Mouse (Mus musculus): ENCODE data around the gene Ptov1. TPM values are rescaled to one million over a fixed set of nuclear protein-coding genes. Genes with fewer than 3 reads are reported as not detected.

The Ptov1 gene
- polyA plus RNA-seq, 2 experiments = 35.0 to 47.3 TPM

DNA sequence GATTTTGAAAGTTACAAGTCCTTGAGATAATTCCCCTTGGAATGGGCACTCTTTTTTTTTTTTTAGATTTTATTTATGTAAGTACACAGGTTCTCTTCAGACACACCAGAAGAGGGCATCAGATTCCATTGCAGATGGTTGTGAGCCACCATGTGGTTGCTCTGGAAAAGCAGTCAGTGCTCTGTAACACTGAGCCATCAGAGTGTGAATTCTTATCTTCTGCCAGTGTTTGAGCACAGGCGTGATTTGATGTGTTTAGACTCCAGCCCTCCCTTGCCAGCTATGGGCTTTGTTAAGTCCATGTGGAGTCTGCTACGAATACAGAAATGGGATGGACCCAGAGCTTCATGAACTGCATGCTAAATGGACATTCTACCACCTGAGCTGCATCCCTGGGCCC, 51.4 kb downstream of the Ptov1 start:
- Histone ChIP-seq H3K4me3 (ENCODE audit: insufficient read depth in 1 of 2, low read depth in 2 of 2, low read length in 2 of 2) (peak overlapping the region; percentile 82 to 94), H3K4me1 (replicated peaks; ENCODE audit: control insufficient read depth in 2 of 2, insufficient read depth in 2 of 2, low read length in 1 of 2) (peaks cover 36 to 58% of the 10 kb centered on the region in 2 experiments), H3K27me3 (ENCODE audit: control insufficient read depth, insufficient read depth, low read length) (no peaks in the 10 kb centered on the region), H3K9ac (replicated peaks) (no peak overlapping the region; the same call in 1 of the 2 replicates), H3K4me2 (ENCODE audit: low read depth) (peak overlapping the region; percentile 84), H3K36me3 (replicated peaks; ENCODE audit: control insufficient read depth, insufficient read depth, low read depth) (peaks cover 8% of the 10 kb centered on the region; the same call in 1 of the 2 replicates), H3K27ac (no peak overlapping the region; the same call in 1 of the 2 replicates), H3K9me3 (ENCODE audit: control insufficient read depth, low read length) (no peaks in the 10 kb centered on the region)
- no peak for TF ChIP-seq EP300 (IDR thresholded peaks at IDR 0.05; ENCODE audit: low read depth)
- TF ChIP-seq CTCF (IDR thresholded peaks at IDR 0.05; ENCODE audit: low read depth) = peak; percentile 50
- no peak for DNase-seq (ENCODE audit: low read depth in 3 of 3, low spot score in 3 of 3)
- 35% methylated on average over 2 of the region's 2 CpGs for WGBS (ENCODE audit: insufficient replicate concordance)
- ATAC-seq (ENCODE audit: insufficient read depth) = no peak

GRCm38 (mm10) chr7:44817441-44817840, 52.1 kb downstream of the Ptov1 start:
- DNase-seq (ENCODE audit: low read depth in 3 of 3, low spot score in 3 of 3) (no peak), ATAC-seq (ENCODE audit: insufficient read depth) (no peak)
- no peaks in the 10 kb centered on the region for H3K9me3 ChIP-seq (ENCODE audit: control insufficient read depth, low read length)
- H3K36me3 ChIP-seq (replicated peaks; ENCODE audit: control insufficient read depth, insufficient read depth, low read depth) = peaks cover 8% of the 10 kb centered on the region; the same call in 1 of the 2 replicates
- H3K9ac ChIP-seq (replicated peaks) = peak overlapping the region; percentile 96
- H3K4me1 ChIP-seq (replicated peaks; ENCODE audit: control insufficient read depth in 2 of 2, insufficient read depth in 2 of 2, low read length in 1 of 2) = peaks cover 36 to 52% of the 10 kb centered on the region in 2 experiments
- no peaks in the 10 kb centered on the region for H3K27me3 ChIP-seq (ENCODE audit: control insufficient read depth, insufficient read depth, low read length)
- H3K4me2 ChIP-seq (ENCODE audit: low read depth) = peak overlapping the region; percentile 84
- TF ChIP-seq EP300 (IDR thresholded peaks at IDR 0.05; ENCODE audit: low read depth) (no peak), CTCF (IDR thresholded peaks at IDR 0.05; ENCODE audit: low read depth) (no peak)
- 24% methylated on average over 3 of the region's 3 CpGs for WGBS (ENCODE audit: insufficient replicate concordance)
- H3K4me3 ChIP-seq (ENCODE audit: insufficient read depth in 1 of 2, low read depth in 2 of 2, low read length in 2 of 2) = peak overlapping the region; percentile 82 to 94
- peak overlapping the region; percentile 94 for H3K27ac ChIP-seq

- Histone ChIP-seq H3K9me3 (ENCODE audit: control insufficient read depth, low read length) (no peaks in the 10 kb centered on the region), H3K36me3 (replicated peaks; ENCODE audit: control insufficient read depth, insufficient read depth, low read depth) (peaks cover 8% of the 10 kb centered on the region; the same call in 1 of the 2 replicates), H3K4me1 (replicated peaks; ENCODE audit: control insufficient read depth in 2 of 2, insufficient read depth in 2 of 2, low read length in 1 of 2) (peaks cover 36 to 49% of the 10 kb centered on the region in 2 experiments), H3K9ac (replicated peaks) (peak within 1 kb of the TSS; percentile 96), H3K27me3 (ENCODE audit: control insufficient read depth, insufficient read depth, low read length) (no peaks in the 10 kb centered on the region), H3K27ac (peak within 1 kb of the TSS; percentile 94), H3K4me3 (ENCODE audit: insufficient read depth in 1 of 2, low read depth in 2 of 2, low read length in 2 of 2) (peak within 1 kb of the TSS; percentile 82 to 94), H3K4me2 (ENCODE audit: low read depth) (peak within 1 kb of the TSS; percentile 84)
- TF ChIP-seq CTCF (IDR thresholded peaks at IDR 0.05; ENCODE audit: low read depth) = no peak
- no peak for TF ChIP-seq EP300 (IDR thresholded peaks at IDR 0.05; ENCODE audit: low read depth)
- WGBS (ENCODE audit: insufficient replicate concordance) = under 1% methylated on average over 53 of the region's 57 CpGs
- peak; percentile 21 for ATAC-seq (ENCODE audit: insufficient read depth)
- peak; percentile 59 to 67 (median 66) for DNase-seq (ENCODE audit: low read depth in 3 of 3, low spot score in 3 of 3)
These were observed 53.0 kb downstream of the Ptov1 start, which contains the start of gene Atf5 for GRCm38 (mm10) chr7:44816470-44817021. TSS of gene Atf5 (minus strand) at chr7:44816658.

- TF ChIP-seq CTCF (IDR thresholded peaks at IDR 0.05; ENCODE audit: low read depth) (0 out of 2 replicates have a peak, but pooled peaks have one; percentile 5), EP300 (IDR thresholded peaks at IDR 0.05; ENCODE audit: low read depth) (no peak)
- ATAC-seq (ENCODE audit: insufficient read depth) (peak; percentile 87), DNase-seq (ENCODE audit: low read depth in 3 of 3, low spot score in 3 of 3) (peak; percentile 99 to 100 (median 99))
- Histone ChIP-seq H3K4me3 (ENCODE audit: insufficient read depth in 1 of 2, low read depth in 2 of 2, low read length in 2 of 2) (peak within 1 kb of the TSS; percentile 82 to 94), H3K27me3 (ENCODE audit: control insufficient read depth, insufficient read depth, low read length) (no peaks in the 10 kb centered on the region), H3K4me1 (replicated peaks; ENCODE audit: control insufficient read depth in 2 of 2, insufficient read depth in 2 of 2, low read length in 1 of 2) (peaks cover 31 to 43% of the 10 kb centered on the region in 2 experiments), H3K9me3 (ENCODE audit: control insufficient read depth, low read length) (no peaks in the 10 kb centered on the region), H3K27ac (peak within 1 kb of the TSS; percentile 94), H3K36me3 (replicated peaks; ENCODE audit: control insufficient read depth, insufficient read depth, low read depth) (peaks cover 8% of the 10 kb centered on the region; the same call in 1 of the 2 replicates), H3K9ac (replicated peaks) (peak within 1 kb of the TSS; percentile 96), H3K4me2 (ENCODE audit: low read depth) (peak within 1 kb of the TSS; percentile 84)
- under 1% methylated on average over 62 of the region's 62 CpGs for WGBS (ENCODE audit: insufficient replicate concordance)
These were observed 53.7 kb downstream of the Ptov1 start, which contains the start of the genes Nup62 and Il4i1 for GRCm38 (mm10) chr7:44815721-44816469. TSS of gene Nup62 (plus strand) at chr7:44816088. TSS of gene Il4i1 (plus strand) at chr7:44816387.
